Mouse (Mus musculus): ENCODE data around the gene Rrp36. TPM values are rescaled to one million over a fixed set of nuclear protein-coding genes. Genes with fewer than 3 reads are reported as not detected.
A peak's percentile ranks its signal among the peaks of the same experiment; 100 is the strongest.

Gene Rrp36
- polyA plus RNA-seq, 1 experiment from 2014 or later: 54.8 TPM

- ATAC-seq: no peak
- no peak overlapping the region for H3K9ac ChIP-seq (ENCODE audit: low read depth, low read length)
- no peak overlapping the region for H3K4me3 ChIP-seq (ENCODE audit: low read length)
- no peaks in the 10 kb centered on the region for H3K4me1 ChIP-seq (ENCODE audit: control insufficient read depth, insufficient read depth, low read depth, low read length)
- peaks cover under 1% of the 10 kb centered on the region; the same call in 1 of the 2 replicates for H3K36me3 ChIP-seq (ENCODE audit: control insufficient read depth, insufficient read depth, low read length)
- no peak overlapping the region for H3K4me2 ChIP-seq (ENCODE audit: low read length)
- H3K9me3 ChIP-seq (ENCODE audit: control insufficient read depth, low read length): no peaks in the 10 kb centered on the region
- H3K27me3 ChIP-seq (replicated peaks; ENCODE audit: control insufficient read depth, insufficient read depth, low read length): no peaks in the 10 kb centered on the region
- 68% methylated on average over 1 of the region's 1 CpGs for WGBS
- no peak overlapping the region for H3K27ac ChIP-seq (ENCODE audit: low read depth, low read length)
Observed at GRCm38 (mm10) chr17:46694517-46695063, 20.4 kb upstream of the Rrp36 start.

- Histone ChIP-seq H3K4me2 (ENCODE audit: low read length) (no peak overlapping the region), H3K27ac (ENCODE audit: low read depth, low read length) (no peak overlapping the region), H3K36me3 (ENCODE audit: control insufficient read depth, insufficient read depth, low read length) (peaks cover 4% of the 10 kb centered on the region), H3K27me3 (replicated peaks; ENCODE audit: control insufficient read depth, insufficient read depth, low read length) (no peaks in the 10 kb centered on the region), H3K9me3 (ENCODE audit: control insufficient read depth, low read length) (no peaks in the 10 kb centered on the region), H3K4me1 (ENCODE audit: control insufficient read depth, insufficient read depth, low read depth, low read length) (no peaks in the 10 kb centered on the region), H3K9ac (ENCODE audit: low read depth, low read length) (no peak overlapping the region), H3K4me3 (ENCODE audit: low read length) (no peak overlapping the region)
- no peak for ATAC-seq
- 98% methylated on average over 2 of the region's 2 CpGs for WGBS
Observed at GRCm38 (mm10) chr17:46691390-46691789, 17.2 kb upstream of the Rrp36 start.

- Histone ChIP-seq H3K4me3 (ENCODE audit: low read length) (no peak overlapping the region), H3K9ac (ENCODE audit: low read depth, low read length) (no peak overlapping the region), H3K27me3 (replicated peaks; ENCODE audit: control insufficient read depth, insufficient read depth, low read length) (no peaks in the 10 kb centered on the region), H3K4me1 (ENCODE audit: control insufficient read depth, insufficient read depth, low read depth, low read length) (no peaks in the 10 kb centered on the region), H3K4me2 (ENCODE audit: low read length) (no peak overlapping the region), H3K9me3 (ENCODE audit: control insufficient read depth, low read length) (no peaks in the 10 kb centered on the region), H3K36me3 (ENCODE audit: control insufficient read depth, insufficient read depth, low read length) (peaks cover 10% of the 10 kb centered on the region), H3K27ac (ENCODE audit: low read depth, low read length) (no peak overlapping the region)
- ATAC-seq: no peak
- 95% methylated on average over 12 of the region's 12 CpGs for WGBS
Observed at GRCm38 (mm10) chr17:46690665-46691064, 16.5 kb upstream of the Rrp36 start.

GRCm38 (mm10) chr17:46685913-46686312, 11.8 kb upstream of the Rrp36 start:
- ATAC-seq: no peak
- Histone ChIP-seq H3K4me3 (ENCODE audit: low read length) (no peak overlapping the region), H3K9me3 (ENCODE audit: control insufficient read depth, low read length) (no peaks in the 10 kb centered on the region), H3K27me3 (replicated peaks; ENCODE audit: control insufficient read depth, insufficient read depth, low read length) (no peaks in the 10 kb centered on the region), H3K4me1 (ENCODE audit: control insufficient read depth, insufficient read depth, low read depth, low read length) (peaks cover 8% of the 10 kb centered on the region), H3K4me2 (ENCODE audit: low read length) (no peak overlapping the region), H3K9ac (ENCODE audit: low read depth, low read length) (no peak overlapping the region), H3K27ac (ENCODE audit: low read depth, low read length) (no peak overlapping the region), H3K36me3 (ENCODE audit: control insufficient read depth, insufficient read depth, low read length) (peaks cover 34% of the 10 kb centered on the region)
- 92% methylated on average over 6 of the region's 6 CpGs for WGBS

- WGBS: 81% methylated on average over 16 of the region's 16 CpGs
- Histone ChIP-seq H3K27me3 (replicated peaks; ENCODE audit: control insufficient read depth, insufficient read depth, low read length) (no peaks in the 10 kb centered on the region), H3K27ac (ENCODE audit: low read depth, low read length) (no peak overlapping the region), H3K4me3 (ENCODE audit: low read length) (no peak overlapping the region), H3K36me3 (ENCODE audit: control insufficient read depth, insufficient read depth, low read length) (peaks cover 39% of the 10 kb centered on the region), H3K9ac (ENCODE audit: low read depth, low read length) (no peak overlapping the region), H3K9me3 (ENCODE audit: control insufficient read depth, low read length) (no peaks in the 10 kb centered on the region), H3K4me2 (ENCODE audit: low read length) (no peak overlapping the region), H3K4me1 (ENCODE audit: control insufficient read depth, insufficient read depth, low read depth, low read length) (peaks cover 22% of the 10 kb centered on the region)
- no peak for ATAC-seq
Observed at GRCm38 (mm10) chr17:46682654-46683389, 8.7 kb upstream of the Rrp36 start.

- peak overlapping the region; percentile 83 for H3K27ac ChIP-seq (ENCODE audit: low read depth, low read length)
- H3K4me2 ChIP-seq (ENCODE audit: low read length): peak overlapping the region; percentile 94
- H3K4me1 ChIP-seq (ENCODE audit: control insufficient read depth, insufficient read depth, low read depth, low read length): peaks cover 22% of the 10 kb centered on the region
- H3K4me3 ChIP-seq (ENCODE audit: low read length): peak overlapping the region; percentile 89
- no peaks in the 10 kb centered on the region for H3K27me3 ChIP-seq (replicated peaks; ENCODE audit: control insufficient read depth, insufficient read depth, low read length)
- H3K9ac ChIP-seq (ENCODE audit: low read depth, low read length): peak overlapping the region; percentile 74
- H3K9me3 ChIP-seq (ENCODE audit: control insufficient read depth, low read length): no peaks in the 10 kb centered on the region
- WGBS: 23% methylated on average over 12 of the region's 12 CpGs
- H3K36me3 ChIP-seq (ENCODE audit: control insufficient read depth, insufficient read depth, low read length): peaks cover 47% of the 10 kb centered on the region
- ATAC-seq: no peak
Observed at GRCm38 (mm10) chr17:46681466-46682118, 7.4 kb upstream of the Rrp36 start.

- no peaks in the 10 kb centered on the region for H3K27me3 ChIP-seq (replicated peaks; ENCODE audit: control insufficient read depth, insufficient read depth, low read length)
- no peaks in the 10 kb centered on the region for H3K9me3 ChIP-seq (ENCODE audit: control insufficient read depth, low read length)
- H3K4me2 ChIP-seq (ENCODE audit: low read length): peak within 1 kb of the TSS; percentile 94
- peaks cover 45% of the 10 kb centered on the region for H3K36me3 ChIP-seq (ENCODE audit: control insufficient read depth, insufficient read depth, low read length)
- H3K4me1 ChIP-seq (ENCODE audit: control insufficient read depth, insufficient read depth, low read depth, low read length): peaks cover 22% of the 10 kb centered on the region
- under 1% methylated on average over 49 of the region's 49 CpGs for WGBS
- peak within 1 kb of the TSS; percentile 94 for H3K27ac ChIP-seq (ENCODE audit: low read depth, low read length)
- ATAC-seq: peak; percentile 97
- H3K4me3 ChIP-seq (ENCODE audit: low read length): peak within 1 kb of the TSS; percentile 89
- peak within 1 kb of the TSS; percentile 85 for H3K9ac ChIP-seq (ENCODE audit: low read depth, low read length)
Observed at GRCm38 (mm10) chr17:46680760-46681373, 6.7 kb upstream of the Rrp36 start, which contains the start of gene Klhdc3. Gene Klhdc3, minus strand, starts transcription at chr17:46680914.

- Histone ChIP-seq H3K27ac (ENCODE audit: low read depth, low read length) (peak overlapping the region; percentile 94), H3K4me1 (ENCODE audit: control insufficient read depth, insufficient read depth, low read depth, low read length) (peaks cover 22% of the 10 kb centered on the region), H3K36me3 (ENCODE audit: control insufficient read depth, insufficient read depth, low read length) (peaks cover 44% of the 10 kb centered on the region), H3K9ac (ENCODE audit: low read depth, low read length) (peak overlapping the region; percentile 85), H3K9me3 (ENCODE audit: control insufficient read depth, low read length) (no peaks in the 10 kb centered on the region), H3K4me3 (ENCODE audit: low read length) (peak overlapping the region; percentile 89), H3K27me3 (replicated peaks; ENCODE audit: control insufficient read depth, insufficient read depth, low read length) (no peaks in the 10 kb centered on the region), H3K4me2 (ENCODE audit: low read length) (peak overlapping the region; percentile 67)
- peak; percentile 58 for ATAC-seq
- WGBS: 2% methylated on average over 34 of the region's 34 CpGs
Observed at GRCm38 (mm10) chr17:46679843-46680759, 5.9 kb upstream of the Rrp36 start.
